Mouse (Mus musculus): Measurements from ENCODE around the gene St8sia1. TPM values are rescaled to one million over a fixed set of nuclear protein-coding genes. Genes with fewer than 3 reads are reported as not detected.
A peak's percentile ranks its signal among the peaks of the same experiment; 100 is the strongest.

St8sia1 gene
- total RNA-seq, 2 experiments from 2014 or later = 1.5 to 2.0 TPM

GRCm38 (mm10) chr6:142788042-142788987 is 175.9 kb downstream of the St8sia1 start:
- peak; percentile 21 for DNase-seq

GRCm38 (mm10) chr6:142786106-142786505 is 178.1 kb downstream of the St8sia1 start:
- DNase-seq = no peak

GRCm38 (mm10) chr6:142785343-142785742 is 178.9 kb downstream of the St8sia1 start:
- DNase-seq = peak; percentile 78

GRCm38 (mm10) chr6:142781286-142781685 is 183.0 kb downstream of the St8sia1 start:
- DNase-seq = no peak

- no peak for DNase-seq
Observed at GRCm38 (mm10) chr6:142780574-142781033, 183.6 kb downstream of the St8sia1 start.

GRCm38 (mm10) chr6:142779812-142780573 is 184.3 kb downstream of the St8sia1 start:
- no peak for DNase-seq

- peak; percentile 59 for DNase-seq
Observed at GRCm38 (mm10) chr6:142779045-142779811, 185.0 kb downstream of the St8sia1 start.

GRCm38 (mm10) chr6:142776935-142777334 is 187.3 kb downstream of the St8sia1 start:
- DNase-seq = no peak

- DNase-seq = no peak
Observed at GRCm38 (mm10) chr6:142773566-142773965, 190.7 kb downstream of the St8sia1 start.

GRCm38 (mm10) chr6:142771643-142772042 is 192.6 kb downstream of the St8sia1 start:
- DNase-seq = no peak

Other genes with a start within 250 kb of the St8sia1 start
- gene Cmas, start 207.8 kb downstream of the St8sia1 start, total RNA-seq (2021) = 10 to 100 TPM; 43.4 to 48.5 TPM
- not detected for gene Sult6b2, start 159.9 kb downstream of the St8sia1 start, total RNA-seq (2021)
- 10 to 100 TPM; 21.5 to 24.9 TPM for gene C2cd5, start 135.7 kb upstream of the St8sia1 start, total RNA-seq (2021)
- 10 to 100 TPM; 27.0 to 28.1 TPM for gene Etnk1, start 202.8 kb upstream of the St8sia1 start, total RNA-seq (2021)

Measured in heart, postnatal 4 days (tissue).